Mouse (Mus musculus): Measurements from ENCODE around the gene Rag2. TPM values are rescaled to one million over a fixed set of nuclear protein-coding genes. Genes with fewer than 3 reads are reported as not detected.

Gene Rag2
- not detected in 4 replicates for total RNA-seq (2023)

GRCm38 (mm10) chr2:101624526-101624925 lies at the start of gene Rag2:
Gene Rag2, plus strand, starts transcription at chr2:101624718.

GRCm38 (mm10) chr2:101649114-101649671 lies 24.7 kb downstream of the Rag2 start, which contains the start of the genes Rag1 and B230118H07Rik:
Gene Rag1, minus strand, starts transcription at chr2:101649501.
Gene B230118H07Rik, minus strand, starts transcription at chr2:101649532.

GRCm38 (mm10) chr2:101678236-101679021 lies 53.9 kb downstream of the Rag2 start, which contains the start of gene Traf6:
Gene Traf6, plus strand, starts transcription at chr2:101678429.

Other genes with a start within 250 kb of the Rag2 start
- 0.15 to 0.72 TPM (median 0.35 TPM) in 4 replicates for gene Rag1, start 24.8 kb downstream of the Rag2 start, total RNA-seq (2023)
- gene B230118H07Rik, start 24.8 kb downstream of the Rag2 start, total RNA-seq (2023): 0.38 to 1.7 TPM (median 1.4 TPM) in 3 of 4 replicates, not detected in the other
- gene Traf6, start 53.7 kb downstream of the Rag2 start, total RNA-seq (2023): 50.8 to 57.3 TPM (median 54.2 TPM) in 4 replicates